Mouse (Mus musculus) spleen, postnatal 4 days (tissue): ENCODE results near the gene Kcnk6.
"Not testable (repeated sequence)": the region's sequence is repeated elsewhere in the genome, so short reads cannot be mapped to it uniquely, and the experiment has no call there.

Experiments
- DNase-seq, 2 experiments: peaks; one replicate each; pipeline ENCODE4 v3.0.0; 2022; ENCODE audit warnings: low spot score in 2 of 2

The Kcnk6 gene

GRCm38 (mm10) chr7:29247314-29247700, 15.0 kb upstream of the Kcnk6 start:
- DNase-seq: peak; percentile 82 to 96

DNA sequence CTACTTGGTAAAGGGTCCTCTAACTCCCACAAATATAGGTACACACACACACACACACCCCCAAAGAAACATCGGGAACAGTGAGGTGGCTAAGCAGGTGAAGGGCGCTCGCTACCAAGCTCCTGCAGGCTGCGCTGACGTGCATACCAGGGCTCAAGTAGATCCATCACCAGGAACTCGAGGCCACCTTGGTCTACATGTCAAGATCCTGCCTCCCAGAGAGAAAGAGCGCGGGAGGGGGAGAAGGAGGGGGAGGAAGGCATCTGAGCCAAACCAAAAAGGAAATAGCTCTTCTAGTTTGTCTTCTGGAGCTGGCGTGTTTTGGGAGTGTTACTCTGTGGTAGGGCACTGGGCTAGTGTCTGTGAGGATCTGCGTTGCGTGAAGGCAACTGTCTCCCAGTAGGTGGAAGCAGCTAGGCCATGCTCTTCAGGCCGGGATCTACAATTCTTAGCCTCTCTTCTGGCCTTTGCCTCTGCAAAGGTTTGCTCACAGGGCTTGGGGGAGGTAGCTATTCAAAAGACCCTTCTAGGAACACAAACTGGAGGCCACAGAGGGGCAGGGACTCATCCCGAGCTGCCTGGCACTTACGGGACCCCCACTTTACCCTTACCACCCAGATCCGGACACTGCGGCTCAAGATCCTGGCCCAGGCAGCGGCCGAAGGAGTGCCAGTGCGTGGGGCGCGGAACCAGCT, 14.5 kb upstream of the Kcnk6 start:
- DNase-seq: peak in 1 of 2 experiments; percentile 55

DNA sequence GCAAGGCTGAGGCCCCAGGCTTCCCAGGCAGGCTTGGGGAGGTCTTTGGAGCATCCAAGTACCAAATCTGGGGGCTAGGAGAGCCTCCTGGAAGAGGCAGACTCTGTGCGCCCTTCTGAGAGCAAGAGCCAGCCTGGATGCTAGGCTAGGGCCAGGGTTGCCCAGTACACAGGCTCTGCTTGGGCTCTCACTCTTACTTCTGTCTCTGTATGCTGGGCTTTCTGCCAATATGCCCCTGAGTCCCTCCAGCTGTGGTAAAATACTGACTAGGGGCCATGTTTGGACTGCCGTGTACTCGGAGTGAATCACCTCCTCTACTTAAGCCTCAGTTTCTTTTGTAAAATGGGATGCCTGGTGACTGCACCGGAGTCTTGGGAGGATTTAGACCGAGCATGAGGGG, 13.7 kb upstream of the Kcnk6 start:
- DNase-seq: no peak

- DNase-seq: peak; percentile 37 to 76
Measured at GRCm38 (mm10) chr7:29244732-29245416, 12.6 kb upstream of the Kcnk6 start.

DNA sequence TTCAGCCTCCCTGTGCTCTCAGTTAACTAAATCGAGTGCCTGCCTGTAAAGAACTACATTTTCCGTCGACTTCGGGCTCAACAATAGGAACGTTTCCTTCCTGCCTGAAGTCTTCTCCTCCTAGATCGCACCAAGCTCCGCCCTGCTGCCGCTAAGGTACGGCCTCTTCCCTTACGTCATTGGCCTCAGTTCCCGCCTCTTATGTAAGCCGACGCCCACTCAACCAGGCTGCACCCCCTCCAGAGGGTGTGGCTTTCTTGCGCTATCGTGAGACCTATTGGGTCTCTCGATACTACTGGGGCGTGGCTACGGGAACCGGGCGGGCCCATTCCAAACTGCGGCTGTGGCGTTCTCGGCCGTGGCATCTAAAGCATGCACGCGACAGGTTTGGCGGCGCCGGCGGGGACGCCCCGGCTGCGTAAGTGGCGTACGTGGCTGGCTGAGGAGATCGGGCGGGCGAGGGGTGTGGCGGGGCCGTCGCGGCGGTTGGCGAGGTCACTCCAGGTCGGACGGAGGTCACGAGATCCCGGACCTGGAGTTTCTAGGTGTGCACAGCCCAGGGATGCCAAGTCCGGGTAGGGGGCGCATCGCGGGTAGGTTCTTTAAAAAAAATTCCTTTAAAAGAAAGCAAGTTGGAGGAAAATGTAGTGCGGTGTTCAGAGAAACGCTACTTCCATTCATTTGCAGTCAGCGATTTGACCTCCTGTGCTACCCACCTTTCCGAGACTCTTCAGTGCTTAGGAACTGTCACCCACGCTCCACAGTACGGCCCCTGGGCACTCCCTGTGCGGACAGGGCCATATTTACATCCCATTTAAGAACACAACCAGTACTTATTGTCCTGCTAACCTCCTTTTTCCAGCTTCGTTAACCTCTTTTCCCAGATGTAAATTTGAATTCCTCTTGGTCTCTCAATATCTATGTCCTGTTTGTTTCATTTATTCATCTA, 6.0 kb upstream of the Kcnk6 start, which contains the start of gene Yif1b:
Gene Yif1b, plus strand, starts transcription at position 311 of the 949 bp plus-strand sequence.
- peak; percentile 98 to 99 for DNase-seq

DNA sequence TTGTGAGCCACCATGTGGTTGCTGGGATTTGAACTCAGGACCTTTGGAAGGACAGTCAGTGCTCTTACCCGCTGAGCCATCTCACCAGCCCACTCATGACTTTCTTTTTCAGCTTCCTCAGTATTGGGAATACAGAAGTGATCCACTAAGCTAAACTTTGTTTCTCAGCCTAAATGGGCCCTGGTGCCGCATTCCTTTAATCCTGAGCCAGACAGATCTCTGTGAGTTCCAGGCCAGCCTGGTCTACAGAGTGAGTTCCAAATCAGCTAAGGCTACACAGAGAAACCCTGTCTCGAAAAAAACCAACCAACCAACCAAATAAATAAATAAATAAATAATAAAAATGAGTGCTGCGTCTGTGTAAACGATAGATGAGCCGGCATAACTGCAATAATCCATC, 5.3 kb upstream of the Kcnk6 start:
- DNase-seq: not testable (repeated sequence)

- no peak for DNase-seq
Measured at GRCm38 (mm10) chr7:29236593-29236992, 4.3 kb upstream of the Kcnk6 start.

GRCm38 (mm10) chr7:29234661-29235060, 2.3 kb upstream of the Kcnk6 start:
- DNase-seq: no peak

DNA sequence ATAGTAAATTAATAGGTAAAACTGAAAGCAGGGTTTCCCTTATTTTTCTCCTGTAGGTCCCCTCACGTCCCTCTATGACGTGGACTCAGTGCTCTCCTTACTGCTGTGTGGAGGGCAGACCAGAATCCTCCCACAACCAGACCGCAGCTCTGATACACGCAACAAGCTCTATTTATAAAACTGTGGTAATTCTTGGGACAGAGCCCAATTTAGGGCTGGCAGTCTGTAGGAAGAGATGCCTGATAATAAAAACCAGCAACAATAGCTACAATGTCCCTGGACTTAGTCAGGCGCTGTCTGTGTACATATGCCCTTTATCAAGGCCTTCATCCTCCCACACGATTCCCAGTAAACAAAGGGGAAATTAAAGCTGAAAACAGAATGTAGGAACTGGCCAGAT, 1.4 kb upstream of the Kcnk6 start:
- no peak for DNase-seq

DNA sequence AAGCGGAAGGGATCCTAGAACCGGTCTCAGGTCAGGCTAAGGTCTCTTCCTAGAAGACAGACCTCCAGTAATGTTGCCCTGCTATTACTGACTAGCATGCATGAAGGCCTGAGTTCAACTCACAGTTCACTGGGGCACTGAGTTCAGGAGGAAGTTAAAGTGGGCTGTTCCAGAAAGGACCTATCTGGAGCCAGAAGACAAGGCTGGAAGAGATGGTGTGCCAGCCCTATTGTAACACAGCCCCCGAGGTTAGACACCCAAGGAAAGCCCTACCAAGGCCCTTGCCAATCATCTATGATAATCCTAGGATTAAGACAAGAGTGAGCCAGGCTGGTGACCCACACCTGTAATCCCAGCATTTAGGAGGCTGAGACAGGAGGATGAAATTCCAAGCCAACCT, 798 bp downstream of the Kcnk6 start:
- DNase-seq: no peak

- DNase-seq: no peak
Measured at GRCm38 (mm10) chr7:29230560-29230959, 1.8 kb downstream of the Kcnk6 start.

- DNase-seq: no peak
Measured at GRCm38 (mm10) chr7:29228202-29228601, 4.1 kb downstream of the Kcnk6 start.

DNA sequence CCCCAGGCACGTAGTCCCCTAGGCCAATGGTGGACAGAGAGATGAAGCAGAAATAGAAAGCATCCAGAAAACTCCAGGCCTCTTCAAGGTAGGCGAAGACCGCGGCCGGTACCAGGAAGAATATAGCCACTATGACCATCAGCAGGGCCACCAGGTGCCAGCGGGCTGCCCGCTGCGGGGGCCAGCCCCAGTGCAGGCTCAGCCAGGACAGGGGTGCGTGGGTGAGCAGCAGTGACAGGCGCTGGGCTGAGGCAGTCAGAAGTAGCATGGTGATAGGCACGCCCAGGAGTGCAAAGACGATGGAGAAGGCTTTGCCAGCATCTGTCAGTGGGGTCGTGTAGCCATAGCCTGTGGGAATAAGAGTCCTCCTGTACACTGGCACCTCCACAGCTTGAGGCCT, 6.8 kb downstream of the Kcnk6 start:
- no peak for DNase-seq

- no peak for DNase-seq
Measured at GRCm38 (mm10) chr7:29224756-29225394, 7.4 kb downstream of the Kcnk6 start.

GRCm38 (mm10) chr7:29214846-29215245, 17.5 kb downstream of the Kcnk6 start:
- no peak for DNase-seq

GRCm38 (mm10) chr7:29214236-29214635, 18.1 kb downstream of the Kcnk6 start:
- DNase-seq: no peak

DNA sequence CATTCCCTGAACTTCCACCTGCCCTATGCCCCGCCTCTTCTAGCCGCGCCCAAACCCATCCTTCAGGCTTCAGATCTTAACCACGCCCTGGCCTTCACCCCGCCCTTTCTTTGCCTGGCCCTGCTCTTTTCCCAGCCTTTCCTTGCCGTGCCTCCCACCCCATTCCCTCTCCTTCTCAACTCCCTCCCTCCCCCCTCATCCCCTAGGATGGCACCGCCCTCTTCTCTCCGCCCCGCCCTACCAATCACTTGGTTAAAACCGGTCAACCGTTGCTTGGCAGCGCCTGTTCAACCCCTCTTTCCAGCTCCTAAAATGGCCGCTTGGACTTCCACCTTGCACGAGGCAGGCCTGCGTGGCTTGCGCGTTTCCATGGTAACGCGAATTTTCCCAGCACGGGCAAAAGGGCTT, 18.6 kb downstream of the Kcnk6 start, which contains the start of gene Catsperg1:
Gene Catsperg1, minus strand, starts transcription at position 361 of the 408 bp plus-strand sequence.
- DNase-seq: no peak

GRCm38 (mm10) chr7:29212775-29213560, 19.3 kb downstream of the Kcnk6 start:
- DNase-seq: not testable (repeated sequence)

- DNase-seq: no peak
Measured at GRCm38 (mm10) chr7:29212199-29212765, 20.0 kb downstream of the Kcnk6 start.

DNA sequence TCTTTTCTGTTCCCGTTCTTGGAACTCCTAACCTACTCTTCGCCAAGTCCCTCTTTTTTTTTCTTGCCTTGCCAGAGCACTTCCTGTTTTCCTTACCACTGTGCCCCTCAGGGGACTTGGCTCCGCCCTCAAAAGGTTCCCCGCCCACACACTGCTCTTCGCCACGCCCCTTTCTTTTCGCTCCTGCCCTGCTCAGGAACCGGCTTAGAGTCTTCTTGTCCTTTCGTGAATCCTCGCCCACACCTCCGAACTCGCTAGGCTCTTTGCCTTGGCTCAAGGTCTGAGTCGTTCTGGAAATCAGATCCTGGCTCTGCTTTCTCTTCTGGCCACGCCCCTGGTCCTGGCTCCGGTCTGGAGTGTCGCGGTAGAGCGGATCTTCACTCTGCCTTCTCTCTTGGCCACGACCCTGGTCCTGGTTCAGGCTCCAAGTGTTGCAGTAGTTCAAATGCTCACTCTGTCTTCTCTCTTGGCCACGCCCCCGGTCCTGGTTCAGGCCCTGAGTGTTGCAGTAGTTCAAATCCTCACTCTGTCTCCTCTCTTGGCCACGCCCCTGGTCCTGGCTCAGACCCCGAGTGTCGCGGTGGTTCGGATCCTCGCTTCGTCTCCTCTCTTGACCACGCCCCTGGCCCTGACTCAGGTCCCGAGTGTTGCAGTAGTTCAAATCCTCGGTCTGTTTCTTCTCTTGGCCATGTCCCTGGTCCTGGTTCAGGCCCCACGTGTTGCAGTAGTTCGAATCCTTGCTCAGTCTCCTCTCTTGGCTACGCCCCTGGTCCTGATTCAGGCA, 20.7 kb downstream of the Kcnk6 start:
- peak; percentile 85 to 88 for DNase-seq
